Mouse (Mus musculus) heart, adult 9 months (tissue): ENCODE measurements around the gene Mov10.

ENCODE experiments used
- DNase-seq, 2 experiments: peaks; one replicate each; pipeline ENCODE4 v3.0.0; 2022; ENCODE audit warnings: low spot score in 2 of 2

Mov10 gene

DNA sequence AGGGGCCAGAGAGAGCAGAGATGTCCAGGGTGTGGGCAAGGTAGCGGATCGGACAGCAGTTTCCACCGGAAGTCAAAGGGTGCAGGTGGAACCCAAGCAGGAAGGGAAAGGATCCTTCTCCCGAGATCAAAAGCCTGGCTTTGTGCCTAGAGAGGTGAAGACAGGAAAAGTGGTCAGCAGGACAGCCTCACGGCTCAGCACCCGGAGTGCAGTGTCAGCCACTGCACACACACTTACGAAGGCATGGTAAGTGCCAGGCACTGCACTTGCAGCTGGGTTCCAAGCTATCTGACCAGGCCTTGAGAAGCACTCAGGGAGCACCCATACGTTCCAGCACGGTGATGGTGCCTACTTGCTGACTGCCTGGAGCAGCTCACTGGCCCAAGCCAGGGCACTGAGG lies 12.8 kb downstream of the Mov10 start:
- DNase-seq = no peak

- no peak for DNase-seq
Observed at GRCm38 (mm10) chr3:104804312-104804711, 14.1 kb downstream of the Mov10 start.

DNA sequence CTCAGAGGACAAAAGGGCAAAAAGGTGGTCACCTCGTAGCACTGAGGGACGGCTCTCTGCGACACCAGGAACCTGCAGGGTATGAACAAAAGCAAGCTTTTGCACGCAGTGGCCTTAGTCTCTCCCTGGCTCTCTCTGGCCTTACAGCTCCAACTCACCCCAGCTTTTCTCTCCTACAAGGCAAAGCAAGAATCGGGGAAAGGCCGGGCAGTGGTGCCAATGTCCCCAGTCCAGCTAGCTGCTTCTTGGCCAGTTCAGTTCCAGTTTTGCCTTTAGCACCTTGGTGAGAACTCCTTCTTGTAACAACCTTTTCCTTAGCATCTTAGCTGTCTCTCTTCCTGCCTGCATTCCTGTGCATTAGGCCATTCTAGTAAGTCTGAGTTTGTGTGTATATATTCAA lies 16.9 kb downstream of the Mov10 start:
- DNase-seq = no peak

DNA sequence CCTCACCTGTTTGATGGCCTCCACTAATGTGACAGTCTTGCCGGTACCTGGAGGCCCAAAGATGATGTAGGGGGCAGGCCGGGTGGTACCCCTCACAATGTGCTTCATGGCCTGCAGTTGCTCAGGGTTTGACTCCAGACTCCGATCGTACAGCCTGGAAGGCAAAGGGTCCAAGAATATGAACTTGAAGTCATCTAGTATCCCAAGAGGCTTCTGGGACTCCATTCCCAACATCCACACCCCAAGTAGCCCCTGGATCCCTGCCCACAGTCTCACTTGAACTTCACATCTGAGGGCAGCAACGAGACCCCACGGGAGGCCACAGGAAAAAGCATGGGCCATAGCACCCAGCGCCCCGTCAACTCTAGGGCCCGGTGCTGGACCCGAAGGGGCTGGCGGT lies 17.7 kb downstream of the Mov10 start:
- no peak for DNase-seq

DNA sequence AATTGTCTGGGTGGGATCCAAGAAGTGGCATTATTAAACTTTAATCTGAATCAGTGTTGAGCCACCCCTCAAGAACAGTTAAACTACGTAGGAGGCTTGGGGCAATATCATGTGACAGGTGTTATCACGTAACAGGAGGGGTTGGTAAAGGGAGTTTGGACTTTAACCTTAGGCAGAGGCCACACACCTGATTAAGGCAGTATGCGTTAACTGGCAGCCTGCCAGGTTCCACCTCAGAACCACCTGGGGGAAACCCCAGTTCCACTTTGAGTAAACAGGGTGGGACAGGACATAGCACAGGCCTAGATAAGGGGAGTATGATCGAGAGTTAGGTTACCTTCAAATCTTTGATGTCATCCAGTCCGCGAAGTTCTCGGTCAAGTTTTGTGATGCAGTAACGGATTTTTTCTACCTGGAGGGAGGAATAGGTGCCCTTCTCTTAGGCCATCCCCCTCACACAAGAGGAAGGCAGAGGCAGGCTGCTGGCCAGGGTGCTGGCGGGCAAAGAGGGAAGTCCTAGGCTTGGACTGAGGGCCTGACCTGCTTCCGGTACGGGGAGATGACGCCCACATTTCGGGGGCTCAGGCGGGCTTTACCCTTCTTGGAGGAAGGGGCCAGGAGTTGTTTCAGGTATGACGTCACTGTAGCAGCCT lies 21.8 kb downstream of the Mov10 start:
- DNase-seq = no peak

DNA sequence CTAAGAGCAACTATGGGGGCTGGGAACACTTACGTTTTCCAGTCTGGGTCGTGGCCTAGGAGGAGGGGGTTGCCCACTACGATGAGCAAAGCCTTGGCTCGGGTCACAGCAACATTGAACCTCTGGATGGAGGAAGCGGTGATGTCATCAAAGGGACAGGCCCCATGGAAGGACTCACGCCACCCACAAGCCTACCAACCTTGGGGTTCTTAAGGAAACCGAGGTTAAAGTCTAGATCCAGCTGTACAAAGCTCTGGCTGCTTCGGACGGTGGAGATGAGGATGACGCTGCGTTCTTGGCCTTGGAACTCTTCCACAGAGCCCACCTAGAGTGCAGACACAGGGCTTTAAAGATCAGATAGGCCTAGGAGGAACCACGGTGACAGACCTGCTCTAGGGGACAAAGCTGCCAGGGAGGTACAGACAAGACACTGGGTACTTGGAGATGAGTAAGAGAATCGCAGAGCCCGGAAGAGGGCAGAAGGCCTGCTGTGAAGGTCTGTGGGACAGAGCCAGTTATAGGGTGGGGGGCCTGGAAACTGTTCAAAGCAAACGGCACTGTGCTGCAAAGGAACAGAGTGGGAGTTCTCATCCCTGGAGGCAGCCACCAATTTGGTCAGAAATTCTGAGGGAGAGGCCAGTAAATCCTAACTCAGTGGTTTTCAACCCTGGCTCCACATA lies 22.6 kb downstream of the Mov10 start:
- DNase-seq = no peak

DNA sequence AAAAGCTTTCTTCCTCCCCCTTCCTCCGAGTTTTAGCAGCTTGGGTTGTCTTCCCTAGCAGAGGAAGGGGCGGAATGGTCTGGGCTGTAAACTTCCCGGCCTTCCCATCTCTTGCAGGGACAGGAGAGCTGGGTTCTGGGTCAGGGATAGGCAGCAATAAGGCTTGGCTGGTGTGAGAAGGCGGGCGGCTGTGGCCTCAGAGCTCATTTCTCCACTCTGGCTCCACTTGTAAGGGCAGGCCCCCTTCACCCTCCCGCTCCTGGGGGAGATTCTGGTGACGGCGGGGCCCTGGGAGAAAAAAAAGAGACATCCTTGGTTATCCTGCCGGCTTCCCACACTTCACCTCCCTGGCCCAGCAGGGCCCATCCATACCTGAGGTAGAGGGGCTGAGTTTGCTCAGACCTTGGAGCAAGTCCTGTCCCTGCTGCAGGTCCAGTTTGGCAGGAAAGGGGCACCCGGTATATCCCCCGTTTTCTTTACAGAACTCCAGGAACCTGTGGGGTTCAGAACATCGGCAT lies 23.4 kb downstream of the Mov10 start:
- no peak for DNase-seq

DNA sequence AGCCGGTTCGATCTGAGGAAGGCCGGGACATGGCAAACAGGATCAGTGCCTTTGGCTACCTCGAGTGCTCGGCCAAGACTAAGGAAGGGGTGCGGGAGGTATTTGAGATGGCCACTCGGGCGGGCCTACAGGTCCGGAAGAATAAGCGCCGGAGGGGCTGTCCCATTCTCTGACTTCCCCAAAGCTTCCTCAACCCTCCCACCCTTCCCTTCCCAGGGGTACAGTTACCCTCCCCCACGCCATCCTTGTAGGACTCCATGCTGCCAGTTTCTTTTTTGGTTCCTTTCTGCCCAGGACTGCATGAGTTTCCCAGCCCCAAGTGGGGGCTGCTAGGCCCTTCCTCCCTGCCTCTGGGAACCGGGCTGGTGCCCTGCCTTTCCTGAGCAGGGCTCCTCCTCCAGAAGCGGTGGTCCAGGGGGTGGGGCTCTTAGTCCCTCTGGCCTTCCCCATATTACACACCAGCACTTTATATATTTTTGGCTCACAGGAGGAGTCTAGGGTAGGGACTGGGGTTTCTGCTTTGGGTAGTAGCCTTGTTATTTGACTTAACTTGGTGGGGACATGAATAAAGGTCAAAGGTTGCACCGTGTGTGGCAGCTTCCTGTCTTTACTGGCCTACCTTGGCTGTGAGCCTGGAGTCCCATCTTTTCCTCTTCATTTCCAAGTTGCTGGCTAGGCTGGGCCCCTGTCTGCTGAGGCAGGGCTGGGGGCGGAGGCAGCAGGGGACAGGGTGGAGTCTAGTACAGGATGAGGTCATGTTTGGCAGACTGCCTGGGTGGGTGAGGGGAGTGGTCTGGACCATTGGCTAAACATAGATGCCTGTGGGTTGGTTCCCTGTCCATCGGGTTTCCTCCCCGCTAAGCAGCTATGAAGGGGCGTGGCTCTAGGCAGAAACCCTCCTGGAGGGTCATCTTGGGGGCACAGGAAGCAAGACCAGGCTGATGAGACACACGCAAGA lies 24.2 kb downstream of the Mov10 start:
- DNase-seq = peak; percentile 96

DNA sequence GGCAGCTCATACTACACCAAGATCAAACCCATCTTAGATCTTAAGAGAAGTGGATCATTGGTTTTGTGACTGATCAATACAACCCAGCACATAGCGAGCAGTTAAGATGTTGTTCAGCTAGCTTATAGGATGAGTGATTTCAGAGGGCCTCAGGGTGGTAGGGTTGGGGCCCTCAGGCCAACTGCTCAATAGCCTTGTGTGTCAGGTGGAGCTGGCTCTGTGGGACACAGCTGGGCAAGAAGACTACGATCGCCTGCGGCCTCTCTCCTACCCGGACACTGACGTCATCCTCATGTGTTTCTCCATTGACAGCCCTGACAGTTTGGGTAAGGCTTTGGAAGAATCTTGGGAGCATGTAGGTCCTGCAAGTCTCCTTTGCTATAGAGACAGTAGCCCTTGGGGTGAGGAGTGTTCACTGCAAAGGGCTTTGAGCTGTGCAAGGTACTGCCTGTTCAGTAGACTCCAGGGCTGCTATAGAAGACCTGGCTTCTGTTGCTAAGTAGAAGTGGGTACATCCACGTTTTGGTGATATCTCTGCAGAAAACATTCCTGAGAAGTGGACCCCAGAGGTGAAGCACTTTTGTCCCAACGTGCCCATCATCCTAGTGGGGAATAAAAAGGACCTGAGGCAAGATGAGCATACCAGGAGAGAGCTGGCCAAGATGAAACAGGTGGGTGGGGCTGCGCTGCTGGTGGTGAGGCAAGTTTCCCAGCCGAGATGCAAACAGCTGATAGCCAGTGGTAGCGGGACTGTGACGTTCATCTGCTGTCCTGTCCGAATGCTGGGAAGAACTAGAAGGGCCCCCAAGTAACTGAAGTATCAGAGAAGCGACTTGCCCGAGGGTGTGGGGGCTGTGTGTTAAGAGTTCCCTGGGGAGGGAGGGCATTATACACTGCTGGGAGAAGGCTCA lies 25.7 kb downstream of the Mov10 start:
- DNase-seq = no peak

DNA sequence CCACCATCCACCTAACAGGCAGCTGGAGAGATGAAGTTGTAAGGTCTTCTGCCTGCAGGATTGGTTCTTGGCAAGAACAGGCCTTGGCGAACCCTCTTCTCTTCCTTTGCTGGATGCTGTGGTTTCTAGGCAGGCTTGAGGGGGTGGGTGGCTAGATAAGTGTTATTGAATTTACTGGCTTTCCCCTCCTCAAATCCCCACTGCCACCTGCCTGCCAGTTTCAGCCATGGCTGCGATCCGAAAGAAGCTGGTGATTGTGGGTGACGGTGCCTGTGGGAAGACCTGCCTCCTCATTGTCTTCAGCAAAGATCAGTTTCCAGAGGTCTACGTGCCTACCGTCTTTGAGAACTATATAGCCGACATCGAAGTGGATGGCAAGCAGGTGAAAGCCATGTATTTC lies 26.7 kb downstream of the Mov10 start:
- DNase-seq = no peak

DNA sequence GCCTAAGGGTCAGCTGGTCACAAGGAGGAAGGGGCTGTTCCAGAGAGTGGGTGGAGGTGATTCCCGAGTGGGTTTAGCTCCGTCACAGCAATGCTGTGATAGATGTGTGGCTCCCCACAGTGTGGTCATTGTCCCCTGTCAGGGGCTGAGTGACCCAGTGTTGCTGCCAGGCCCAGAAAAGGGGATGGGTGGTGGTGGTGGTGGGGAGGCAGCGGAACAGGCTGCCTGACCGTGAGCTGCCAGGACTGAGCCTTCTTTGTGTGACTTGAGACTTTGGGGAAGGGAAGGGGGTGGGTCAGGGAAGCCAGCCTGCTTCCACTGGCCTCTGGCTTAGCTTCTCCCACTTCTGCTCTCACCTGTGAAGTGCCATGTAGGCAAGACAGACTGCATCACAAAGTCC lies 27.3 kb downstream of the Mov10 start:
- DNase-seq = no peak

DNA sequence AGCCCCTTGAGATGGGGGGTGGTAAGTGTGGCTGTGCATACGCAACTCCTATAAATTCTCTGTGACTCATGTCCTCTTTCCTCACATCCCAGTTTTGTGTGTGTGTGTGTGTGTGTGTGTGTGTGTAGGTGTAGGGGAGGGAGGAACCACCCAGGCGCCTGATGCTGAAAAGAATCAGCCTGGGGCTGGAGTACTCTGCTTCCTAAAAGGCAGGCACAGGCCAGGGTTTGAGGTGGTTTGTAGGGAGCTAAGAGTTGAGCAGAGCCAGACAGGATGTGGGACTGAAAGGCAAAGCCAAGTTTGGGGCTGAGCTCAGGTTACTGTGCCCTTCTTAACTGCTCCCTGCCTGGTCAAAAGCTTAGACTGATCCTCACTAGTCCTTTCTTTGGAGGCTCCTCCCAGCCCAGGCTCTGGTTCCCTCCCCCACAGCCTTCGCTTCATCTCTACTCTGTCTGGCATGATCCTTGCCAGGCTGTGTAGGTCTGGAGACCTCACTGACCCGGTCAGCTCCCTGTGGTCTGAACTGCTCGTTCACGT lies 27.9 kb downstream of the Mov10 start:
- DNase-seq = peak in 1 of 2 experiments; percentile 49

- peak; percentile 63 to 70 for DNase-seq
Observed at GRCm38 (mm10) chr3:104789822-104790221, 28.5 kb downstream of the Mov10 start.

GRCm38 (mm10) chr3:104789312-104789605 lies 29.1 kb downstream of the Mov10 start:
- no peak for DNase-seq

DNA sequence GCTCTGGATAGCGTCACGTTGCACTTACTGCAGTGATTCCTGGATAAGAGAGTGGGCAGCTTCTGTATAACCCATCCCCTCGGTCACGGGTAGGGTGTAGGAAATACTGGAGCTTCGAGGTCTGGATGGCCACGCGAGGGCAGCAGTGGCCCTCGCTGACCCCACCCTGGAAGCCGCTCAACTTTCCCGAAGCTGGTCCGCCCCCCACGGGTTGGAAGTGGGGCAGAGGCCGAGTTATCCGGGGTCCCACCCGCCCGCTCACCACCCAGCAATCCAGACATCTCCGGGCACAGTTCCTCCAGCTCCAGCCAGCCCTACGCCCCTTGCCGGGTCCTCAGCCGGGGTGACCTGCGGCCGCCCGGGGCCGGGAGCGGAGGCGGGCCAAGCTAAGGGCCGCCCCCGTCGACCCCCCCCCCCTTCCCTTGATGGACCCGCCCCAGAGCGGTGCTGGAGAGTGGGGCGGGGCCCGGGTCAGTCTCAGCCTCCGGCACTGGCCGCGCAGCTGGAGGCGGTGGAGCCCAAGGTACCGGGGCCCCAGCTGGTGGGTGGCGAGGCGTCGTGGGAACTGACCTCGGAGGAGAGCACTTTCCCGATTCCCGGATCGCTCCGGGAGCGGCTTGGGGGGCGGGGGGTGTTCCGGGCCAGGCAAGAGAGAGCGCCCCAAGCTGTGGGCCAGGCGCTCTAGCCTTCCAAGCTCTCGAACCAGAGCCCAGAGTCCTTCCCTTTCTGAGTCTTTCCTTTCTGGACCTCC lies 29.6 kb downstream of the Mov10 start:
- DNase-seq = peak; percentile 90 to 91

GRCm38 (mm10) chr3:104788075-104788474 lies 30.3 kb downstream of the Mov10 start, which contains the start of gene Rhoc:
Gene Rhoc, plus strand, starts transcription at chr3:104788375.
- no peak for DNase-seq

DNA sequence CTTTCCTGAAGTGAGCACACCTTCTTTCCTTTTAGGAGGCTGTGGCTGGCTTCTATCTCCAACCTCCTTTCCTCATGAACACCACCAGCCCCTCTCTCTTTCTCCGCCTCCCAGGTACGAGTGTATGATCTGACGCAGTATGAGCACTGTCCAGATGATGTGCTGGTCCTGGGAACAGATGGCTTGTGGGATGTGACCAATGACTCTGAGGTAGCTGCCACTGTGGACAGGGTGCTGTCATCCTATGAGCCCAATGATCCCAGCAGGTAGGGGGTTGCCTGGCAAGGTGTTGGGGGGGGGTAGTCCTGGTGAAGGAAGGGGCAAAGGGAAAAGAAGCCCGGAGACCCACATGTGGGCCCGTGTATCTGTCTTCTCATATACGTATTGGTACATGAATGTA lies 33.1 kb downstream of the Mov10 start:
- DNase-seq = no peak

DNA sequence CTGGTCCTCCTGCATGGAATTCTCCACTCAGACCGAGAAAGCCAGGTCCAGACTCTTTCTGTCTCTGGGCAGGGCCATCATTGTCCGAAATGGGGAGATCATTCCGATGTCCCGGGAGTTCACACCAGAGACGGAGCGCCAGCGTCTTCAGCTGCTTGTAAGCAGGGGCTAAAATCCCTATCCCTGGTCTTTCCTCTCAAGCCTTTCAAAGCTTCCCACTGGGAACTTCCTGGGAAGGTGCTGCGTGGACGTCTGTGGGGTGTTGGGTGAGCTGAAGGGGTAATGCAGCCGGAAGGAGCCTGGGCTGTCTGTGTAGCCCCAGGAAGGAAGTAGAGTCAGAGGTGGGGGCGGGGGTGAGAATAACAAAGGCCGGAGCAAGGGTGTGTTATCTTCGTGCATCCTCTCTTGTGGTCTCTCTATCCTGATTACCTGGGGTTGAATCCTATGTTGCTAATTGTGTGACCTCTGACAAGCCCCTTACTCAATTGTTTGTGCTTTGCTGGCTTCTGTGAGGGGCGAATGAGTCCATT lies 34.3 kb downstream of the Mov10 start:
- DNase-seq = no peak

GRCm38 (mm10) chr3:104782061-104782681 lies 36.2 kb downstream of the Mov10 start:
- peak; percentile 74 to 78 for DNase-seq

GRCm38 (mm10) chr3:104781471-104781903 lies 36.9 kb downstream of the Mov10 start, which contains the start of gene Fam19a3:
Gene Fam19a3, minus strand, starts transcription at chr3:104781840.
- peak in 1 of 2 experiments; percentile 72 for DNase-seq
